Mouse (Mus musculus) midbrain, embryonic 14.5 days (tissue): ENCODE measurements around the gene Card11. TPM values are rescaled to one million over a fixed set of nuclear protein-coding genes. Genes with fewer than 3 reads are reported as not detected.

Experiments
- ATAC-seq: fragments of 200-750 bp; cut with Nextera tagmentation; 2 replicates; pipeline ENCODE4 v1.8.0; 2017; ENCODE audit warnings: moderate number of reproducible peaks, moderate library complexity; ENCODE audit not compliant: low FRiP score, low TSS enrichment
- DNase-seq: peaks from one replicate; pipeline ENCODE4 v3.0.0-alpha.2; 2015
- H3K27ac ChIP-seq: fragments of 300-500 bp; sonication (generic); replicated peaks from 2 replicates; pipeline ENCODE4 v1.5.1; 2014; ENCODE audit warnings: mild to moderate bottlenecking, low read depth, low read length, moderate library complexity
- H3K27me3 ChIP-seq: fragments of 300-500 bp; sonication (generic); 2 replicates; pipeline ENCODE4 v1.6.1; 2014; ENCODE audit warnings: low read length, control low read depth, mixed read lengths; ENCODE audit not compliant: control insufficient read depth, insufficient read depth
- H3K36me3 ChIP-seq: fragments of 300-500 bp; sonication (generic); 2 replicates; pipeline ENCODE4 v1.6.1; 2014; ENCODE audit warnings: low read length, control low read depth; ENCODE audit not compliant: control insufficient read depth, insufficient read depth
- H3K4me1 ChIP-seq: fragments of 300-500 bp; sonication (generic); 2 replicates; pipeline ENCODE4 v1.6.1; 2014; ENCODE audit warnings: mild to moderate bottlenecking, antibody characterized with exemption, low read length, control low read depth; ENCODE audit not compliant: control insufficient read depth, insufficient read depth
- H3K4me2 ChIP-seq: fragments of 300-500 bp; sonication (generic); 2 replicates; pipeline ENCODE4 v1.6.1; 2014; ENCODE audit warnings: mild to moderate bottlenecking, low read length, moderate library complexity
- H3K4me3 ChIP-seq: fragments of 300-500 bp; sonication (generic); replicated peaks from 2 replicates; pipeline ENCODE4 v1.5.1; 2014; ENCODE audit warnings: low read depth, low read length
- H3K9ac ChIP-seq: fragments of 300-500 bp; sonication (generic); replicated peaks from 2 replicates; pipeline ENCODE4 v1.6.1; 2014; ENCODE audit warnings: mild to moderate bottlenecking, low read length, moderate library complexity
- H3K9me3 ChIP-seq: fragments of 300-500 bp; sonication (generic); 2 replicates; pipeline ENCODE4 v1.6.1; 2016; ENCODE audit warnings: low read length, control low read depth, mixed read lengths; ENCODE audit not compliant: control insufficient read depth
- WGBS: fragments of 180-500 bp; shearing (Covaris S2); extraction: QIAGEN DNeasy Blood & Tissue Kit; methylation state at CpG from one replicate; pipeline ENCODE4 v1.1.7; 2014; 5-methylcytosine and 5-hydroxymethylcytosine counted together
- polyA plus RNA-seq: library from polyadenylated mRNA; unstranded; fragments of >200 nt; fragmentation: Nextera tagmentation; extraction: Ambion mirVana; gene quantifications from 2 replicates; pipeline ENCODE4 v1.2.1, GENCODE M21; 2014

The Card11 gene
- polyA plus RNA-seq, 1 experiment from 2014 or later: 0.28 TPM

DNA sequence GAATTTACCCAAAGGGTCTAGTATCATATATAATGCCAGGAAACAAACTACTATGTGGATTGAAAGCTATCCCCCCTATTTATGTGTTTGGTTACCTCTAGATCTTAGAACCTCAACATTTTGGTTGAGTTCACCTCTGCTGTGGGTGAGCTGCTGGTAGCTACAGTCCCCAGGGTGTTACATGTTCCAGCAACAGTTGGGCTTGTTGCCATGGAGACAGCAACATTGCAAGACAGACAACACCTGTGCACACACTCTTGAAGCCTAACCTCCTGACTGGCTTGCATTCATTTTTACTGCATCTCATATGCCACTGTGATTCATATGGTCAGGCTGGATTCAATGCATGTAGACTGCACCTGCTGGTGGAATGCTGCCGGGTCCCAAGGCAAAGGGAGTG is 32.6 kb upstream of the Card11 start:
- H3K4me3 ChIP-seq: no peak overlapping the region
- no peak for ATAC-seq
- no peak overlapping the region for H3K27ac ChIP-seq
- H3K9me3 ChIP-seq: no peaks in the 10 kb centered on the region
- H3K36me3 ChIP-seq: no peaks in the 10 kb centered on the region
- H3K9ac ChIP-seq: no peak overlapping the region
- no peak overlapping the region for H3K4me2 ChIP-seq
- H3K4me1 ChIP-seq: no peaks in the 10 kb centered on the region
- no peaks in the 10 kb centered on the region for H3K27me3 ChIP-seq
- no peak for DNase-seq
- 88% methylated on average over 1 of the region's 1 CpGs for WGBS

DNA sequence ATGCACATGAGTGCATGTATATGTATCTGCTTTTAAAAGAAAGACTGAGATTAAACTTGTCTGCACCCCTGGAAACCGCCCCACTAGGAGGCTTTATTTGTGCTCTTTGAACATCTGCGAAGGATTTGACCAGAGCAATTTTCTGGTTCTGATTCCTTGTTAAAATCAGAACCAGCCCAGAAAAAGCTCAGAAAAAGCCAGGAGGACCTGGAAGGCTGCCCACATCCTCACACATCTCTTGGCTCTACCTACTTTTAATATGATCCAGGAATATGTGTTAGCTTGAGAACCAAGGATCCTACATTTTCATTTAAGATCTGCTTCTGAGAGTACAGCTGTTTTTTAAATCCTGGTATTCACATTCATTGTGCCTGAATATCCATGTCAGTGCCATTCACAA is 29.0 kb upstream of the Card11 start:
- ATAC-seq (no peak), DNase-seq (no peak)
- no peak overlapping the region for H3K4me2 ChIP-seq
- no peaks in the 10 kb centered on the region for H3K27me3 ChIP-seq
- H3K4me1 ChIP-seq: no peaks in the 10 kb centered on the region
- 95% methylated on average over 2 of the region's 2 CpGs for whole genome bisulfite sequencing
- H3K9me3 ChIP-seq: no peaks in the 10 kb centered on the region
- H3K9ac ChIP-seq: no peak overlapping the region
- no peak overlapping the region for H3K27ac ChIP-seq
- no peaks in the 10 kb centered on the region for H3K36me3 ChIP-seq
- no peak overlapping the region for H3K4me3 ChIP-seq

DNA sequence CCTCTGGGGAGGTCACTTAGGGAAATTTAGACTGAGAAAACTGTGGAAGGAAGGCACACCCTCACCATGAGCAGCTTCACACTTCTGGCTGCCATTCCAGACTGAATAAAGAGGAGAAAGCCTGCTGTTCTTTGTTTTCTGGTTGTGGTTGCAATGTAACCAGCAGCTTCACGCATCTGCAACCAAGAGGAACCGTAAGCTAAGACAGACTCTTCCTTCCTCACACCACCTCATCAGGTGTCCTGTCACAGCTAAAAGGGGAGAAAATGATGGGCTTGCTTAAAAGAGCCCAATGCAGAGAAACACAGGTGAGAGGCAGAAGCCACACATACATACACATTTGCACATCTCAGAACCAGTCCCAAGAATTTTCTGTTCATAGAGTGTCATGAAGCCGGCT is 25.3 kb upstream of the Card11 start:
- no peak overlapping the region for H3K4me2 ChIP-seq
- no peak for DNase-seq
- H3K27ac ChIP-seq: no peak overlapping the region
- H3K9ac ChIP-seq: no peak overlapping the region
- no peak for ATAC-seq
- 96% methylated on average over 3 of the region's 3 CpGs for WGBS
- no peaks in the 10 kb centered on the region for H3K4me1 ChIP-seq
- no peak overlapping the region for H3K4me3 ChIP-seq
- peaks cover 16% of the 10 kb centered on the region for H3K9me3 ChIP-seq
- no peaks in the 10 kb centered on the region for H3K36me3 ChIP-seq
- no peaks in the 10 kb centered on the region for H3K27me3 ChIP-seq

DNA sequence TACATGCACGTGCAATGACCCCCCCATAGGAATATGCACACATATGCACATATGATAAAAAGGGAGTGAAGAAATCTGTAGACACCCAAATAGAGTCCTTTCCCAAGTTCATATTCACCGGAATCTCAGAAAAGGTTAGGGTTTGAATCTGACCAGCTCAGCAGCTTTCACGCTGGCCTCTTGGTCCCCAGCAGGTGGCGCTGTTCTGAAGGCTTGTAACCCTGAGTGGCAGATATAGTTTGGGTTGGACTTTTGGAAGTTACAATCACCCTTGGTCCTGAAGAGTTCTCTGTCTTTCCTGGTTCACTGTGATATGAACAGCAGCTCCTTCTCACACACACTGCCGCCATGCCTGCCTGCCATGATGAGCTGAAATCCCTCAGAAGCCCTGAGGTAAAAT is 24.1 kb upstream of the Card11 start:
- H3K4me2 ChIP-seq: no peak overlapping the region
- WGBS: 64% methylated on average over 5 of the region's 5 CpGs
- H3K36me3 ChIP-seq: no peaks in the 10 kb centered on the region
- H3K9ac ChIP-seq: no peak overlapping the region
- no peak overlapping the region for H3K27ac ChIP-seq
- no peaks in the 10 kb centered on the region for H3K4me1 ChIP-seq
- DNase-seq (no peak), ATAC-seq (no peak)
- no peak overlapping the region for H3K4me3 ChIP-seq
- H3K27me3 ChIP-seq: no peaks in the 10 kb centered on the region
- peaks cover 16% of the 10 kb centered on the region for H3K9me3 ChIP-seq

DNA sequence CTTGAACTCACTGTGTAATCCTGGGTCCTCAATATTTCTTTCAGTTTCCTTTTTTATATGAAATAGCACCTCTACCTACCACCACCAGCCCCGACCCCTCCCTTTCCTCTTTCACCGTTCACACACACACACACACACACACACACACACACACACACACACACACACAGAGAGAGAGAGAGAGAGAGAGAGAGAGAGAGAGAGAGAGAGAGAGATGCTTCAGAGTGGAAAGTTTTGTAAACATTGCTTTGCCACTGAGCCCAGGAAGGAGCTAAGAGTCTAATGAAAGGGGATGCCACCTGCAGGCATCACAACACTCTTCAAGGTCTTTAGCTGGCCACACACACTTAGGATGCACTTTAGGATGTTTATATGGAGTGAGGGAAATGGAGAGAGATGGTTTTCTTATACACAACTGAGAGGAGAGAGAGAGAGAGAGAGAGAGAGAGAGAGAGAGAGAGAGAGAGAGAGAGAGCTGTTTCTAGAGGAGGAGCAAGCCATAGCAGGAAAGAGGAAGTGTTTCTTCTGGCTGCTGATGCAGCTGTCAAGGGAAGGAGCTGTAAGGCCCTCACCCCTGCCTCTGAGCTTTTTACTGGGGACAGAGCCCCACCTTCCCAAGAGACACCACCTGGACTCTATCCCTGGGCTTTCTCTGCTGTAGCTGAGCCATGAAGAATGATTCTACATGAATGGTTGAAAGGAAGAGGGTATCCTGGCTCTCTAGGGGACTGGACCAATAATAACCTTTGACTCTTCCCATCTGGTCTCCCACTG is 17.7 kb upstream of the Card11 start:
- H3K27ac ChIP-seq: no peak overlapping the region
- H3K9ac ChIP-seq: no peak overlapping the region
- H3K27me3 ChIP-seq: no peaks in the 10 kb centered on the region
- H3K4me2 ChIP-seq: no peak overlapping the region
- DNase-seq (no peak), ATAC-seq (no peak)
- H3K4me1 ChIP-seq: no peaks in the 10 kb centered on the region
- peaks cover 20% of the 10 kb centered on the region for H3K9me3 ChIP-seq
- H3K36me3 ChIP-seq: no peaks in the 10 kb centered on the region
- no peak overlapping the region for H3K4me3 ChIP-seq
- 89% methylated on average over 2 of the region's 2 CpGs for WGBS

DNA sequence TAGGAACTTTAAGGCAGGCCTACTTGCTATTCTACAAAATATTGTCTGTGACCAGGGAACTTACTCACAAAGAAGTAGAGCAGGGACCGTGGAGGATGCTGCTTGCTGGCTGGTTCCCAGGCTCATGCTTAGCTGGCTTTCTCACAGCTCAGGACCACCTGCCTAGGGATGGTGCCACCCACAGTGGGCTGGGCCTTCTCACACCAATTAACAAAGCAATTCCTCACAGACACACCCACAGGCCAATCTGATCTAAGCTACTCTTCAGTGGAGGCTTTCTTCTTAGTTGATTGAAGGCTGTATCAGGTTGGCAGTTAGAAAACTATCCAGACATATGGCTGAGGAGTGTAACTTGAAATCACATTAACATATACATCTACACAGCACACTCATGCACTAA is 15.7 kb upstream of the Card11 start:
- WGBS: 72% methylated on average over 1 of the region's 1 CpGs
- H3K27ac ChIP-seq: no peak overlapping the region

DNA sequence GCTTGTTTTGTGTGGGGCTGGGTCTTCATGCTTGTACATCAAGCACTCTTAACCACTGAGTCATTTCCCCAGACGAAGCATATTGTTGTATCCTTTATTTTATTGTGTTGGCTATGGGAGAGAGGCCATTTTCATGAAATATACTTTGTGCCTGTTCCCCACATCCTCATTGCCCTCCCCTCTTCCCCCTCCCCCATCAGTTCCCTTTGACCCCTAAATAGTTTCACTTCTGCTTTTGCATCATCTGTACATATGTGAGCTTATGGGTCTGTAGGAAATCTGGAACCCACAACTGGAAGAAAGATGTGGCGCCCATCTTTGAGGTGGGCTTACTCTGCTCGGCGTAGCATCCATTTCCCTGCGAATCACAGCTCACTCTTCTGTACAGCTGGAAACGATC is 13.8 kb upstream of the Card11 start:
- no peak for ATAC-seq
- Histone ChIP-seq H3K27me3 (no peaks in the 10 kb centered on the region), H3K27ac (no peak overlapping the region), H3K9ac (no peak overlapping the region), H3K9me3 (peaks cover 4% of the 10 kb centered on the region; the same call in 1 of the 2 replicates), H3K4me1 (no peaks in the 10 kb centered on the region), H3K4me3 (no peak overlapping the region), H3K4me2 (no peak overlapping the region), H3K36me3 (no peaks in the 10 kb centered on the region)
- 93% methylated on average over 6 of the region's 6 CpGs for WGBS
- DNase-seq: no peak

More for the DNA sequence above, 15.7 kb upstream of the Card11 start:
- no peak overlapping the region for H3K4me2 ChIP-seq
- H3K4me1 ChIP-seq: no peaks in the 10 kb centered on the region
- H3K36me3 ChIP-seq: no peaks in the 10 kb centered on the region
- peaks cover 4% of the 10 kb centered on the region for H3K9me3 ChIP-seq
- H3K4me3 ChIP-seq: no peak overlapping the region
- no peaks in the 10 kb centered on the region for H3K27me3 ChIP-seq
- no peak overlapping the region for H3K9ac ChIP-seq
- DNase-seq (no peak), ATAC-seq (no peak)

DNA sequence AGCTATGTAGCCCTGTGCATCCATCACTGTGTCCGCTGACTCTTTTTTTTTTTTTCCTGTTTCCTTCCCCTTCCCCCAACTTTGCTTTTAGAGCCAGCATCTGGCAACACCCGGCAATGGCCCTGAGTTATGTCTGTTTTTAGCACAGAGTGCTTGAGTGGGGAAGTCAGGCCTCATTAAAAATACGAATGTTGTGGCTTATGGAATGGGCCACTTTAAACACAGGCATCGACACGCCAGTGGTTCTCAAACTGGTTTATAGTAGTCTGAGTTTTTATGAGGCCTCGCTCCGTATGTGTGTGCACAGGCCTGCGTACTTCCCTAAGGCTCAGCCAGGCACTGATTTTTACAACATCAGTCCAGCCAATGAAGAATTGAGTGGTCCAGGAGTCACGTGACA is 13.1 kb upstream of the Card11 start:
- no peak overlapping the region for H3K9ac ChIP-seq
- no peak for ATAC-seq
- no peak overlapping the region for H3K27ac ChIP-seq
- WGBS: 86% methylated on average over 9 of the region's 9 CpGs
- no peak for DNase-seq
- no peak overlapping the region for H3K4me2 ChIP-seq
- no peaks in the 10 kb centered on the region for H3K27me3 ChIP-seq
- H3K4me1 ChIP-seq: no peaks in the 10 kb centered on the region
- peaks cover 4% of the 10 kb centered on the region; the same call in 1 of the 2 replicates for H3K9me3 ChIP-seq
- no peak overlapping the region for H3K4me3 ChIP-seq
- no peaks in the 10 kb centered on the region for H3K36me3 ChIP-seq

DNA sequence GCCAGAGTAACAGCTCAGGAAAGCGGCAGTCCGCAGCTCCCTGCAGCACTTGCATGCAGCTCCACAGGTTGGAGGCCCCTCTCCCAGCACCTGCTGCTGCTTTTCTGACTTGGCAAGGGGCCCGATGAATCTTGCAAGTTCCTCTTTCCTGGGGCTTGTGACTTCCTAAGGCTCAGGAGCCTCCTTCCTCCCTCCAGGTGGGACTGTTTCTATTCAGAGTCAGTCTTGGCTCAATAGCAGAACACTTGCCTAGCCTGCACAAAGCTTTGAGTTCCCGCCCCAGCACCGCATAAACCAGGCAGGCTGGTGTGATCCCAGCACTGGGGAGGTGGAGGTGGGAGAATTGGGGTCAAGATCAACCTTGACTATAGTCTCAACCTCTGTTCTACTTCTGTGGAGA is 5.1 kb upstream of the Card11 start:
- Histone ChIP-seq H3K36me3 (no peaks in the 10 kb centered on the region), H3K9ac (no peak overlapping the region), H3K4me2 (no peak overlapping the region), H3K9me3 (no peaks in the 10 kb centered on the region), H3K4me1 (no peaks in the 10 kb centered on the region), H3K4me3 (no peak overlapping the region), H3K27me3 (no peaks in the 10 kb centered on the region), H3K27ac (no peak overlapping the region)
- 75% methylated on average over 5 of the region's 5 CpGs for WGBS
- no peak for DNase-seq
- no peak for ATAC-seq
